Mouse (Mus musculus): Measurements from ENCODE around the gene Pdlim4. TPM values are rescaled to one million over a fixed set of nuclear protein-coding genes. Genes with fewer than 3 reads are reported as not detected.

Pdlim4 gene
- polyA plus RNA-seq, 1 experiment, result 0.10 TPM

DNA sequence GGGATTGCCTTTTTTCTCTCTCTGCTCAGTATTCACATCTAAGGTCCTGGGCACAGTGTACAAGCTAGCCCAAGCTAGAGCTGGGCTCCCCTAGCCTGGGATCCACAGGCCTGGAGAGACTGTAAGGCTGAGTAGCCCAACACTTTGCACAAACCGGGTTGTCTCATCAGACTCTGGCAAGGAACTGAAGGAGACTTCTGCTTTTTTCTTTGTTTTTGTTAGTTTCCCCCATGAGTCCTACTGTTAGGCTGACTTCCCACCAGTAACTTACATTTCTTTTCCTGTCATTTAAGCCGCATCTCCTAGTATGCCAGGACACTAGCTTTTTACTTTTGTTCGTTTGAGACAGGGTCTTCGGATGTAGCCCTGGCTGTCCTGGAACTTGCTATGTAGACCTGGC is 39.8 kb downstream of the Pdlim4 start:
- Histone ChIP-seq H3K4me3 (replicated peaks) (peak overlapping the region; percentile 74), H3K27me3 (ENCODE audit: control insufficient read depth) (no peaks in the 10 kb centered on the region; the same call in 1 of the 2 replicates), H3K4me1 (ENCODE audit: control insufficient read depth) (peaks cover 47% of the 10 kb centered on the region), H3K9me3 (ENCODE audit: control insufficient read depth, low read length) (no peaks in the 10 kb centered on the region; the same call in 1 of the 2 replicates), H3K36me3 (ENCODE audit: control insufficient read depth) (peaks cover 41% of the 10 kb centered on the region)
- TF ChIP-seq TAL1 (IDR thresholded peaks at IDR 0.05; ENCODE audit: low read length) (no peak), GATA1 (IDR thresholded peaks at IDR 0.05; ENCODE audit: low read length) (no peak)

DNA sequence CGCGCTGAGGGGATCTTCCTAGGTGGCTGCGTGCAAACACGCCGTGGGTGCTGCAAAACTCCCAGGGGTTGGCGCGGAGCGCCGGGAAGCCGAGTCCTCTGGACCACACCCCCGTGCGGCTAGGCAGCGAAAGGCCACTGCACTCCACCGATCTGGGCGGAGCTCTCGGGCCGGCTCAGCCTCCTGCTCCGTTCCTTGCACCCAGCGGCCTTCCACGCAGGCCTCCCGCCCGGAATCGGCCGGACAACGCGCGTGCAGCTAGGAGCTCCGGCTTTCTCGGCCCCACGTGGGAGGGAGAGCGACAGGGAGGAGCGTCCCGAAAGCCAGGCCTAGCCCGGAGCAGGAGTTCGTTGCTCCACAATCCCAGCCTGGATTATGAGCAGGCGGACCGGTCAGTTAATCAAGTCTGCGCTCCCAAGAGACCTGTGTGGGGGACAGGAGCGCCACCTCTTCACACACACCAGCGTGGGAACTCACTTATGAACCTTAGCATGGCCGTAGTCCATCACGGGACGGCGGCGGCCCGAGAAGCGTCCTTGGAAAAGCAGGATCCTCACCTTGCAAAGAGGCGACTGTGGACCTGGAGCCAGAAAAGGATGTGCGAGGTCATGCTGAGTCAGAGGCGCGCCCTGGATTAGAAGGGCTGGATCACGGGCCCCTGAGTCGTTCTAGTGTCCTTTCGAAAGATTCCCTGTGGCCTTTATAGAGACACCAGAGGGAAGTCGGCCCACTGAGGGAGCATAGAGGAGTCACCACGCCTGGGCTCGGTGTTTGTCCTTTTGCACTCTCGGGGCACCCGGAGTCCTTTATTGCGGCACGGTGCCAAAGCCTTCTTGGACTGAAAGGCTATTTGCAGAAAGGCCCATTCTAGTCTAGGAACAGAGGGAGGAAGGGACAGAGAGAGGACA is 40.5 kb downstream of the Pdlim4 start, which contains the start of gene Slc22a4:
Gene Slc22a4 (minus strand): TSS at position 47 of the 908 bp plus-strand sequence.
- Histone ChIP-seq H3K27me3 (ENCODE audit: control insufficient read depth) (no peaks in the 10 kb centered on the region; the same call in 1 of the 2 replicates), H3K36me3 (ENCODE audit: control insufficient read depth) (peaks cover 48% of the 10 kb centered on the region), H3K4me3 (replicated peaks) (peak within 1 kb of the TSS; percentile 74), H3K9me3 (ENCODE audit: control insufficient read depth, low read length) (no peaks in the 10 kb centered on the region; the same call in 1 of the 2 replicates), H3K4me1 (ENCODE audit: control insufficient read depth) (peaks cover 54% of the 10 kb centered on the region)
- TF ChIP-seq TAL1 (IDR thresholded peaks at IDR 0.05; ENCODE audit: low read length), result no peak
- TF ChIP-seq GATA1 (IDR thresholded peaks at IDR 0.05; ENCODE audit: low read length), result no peak

DNA sequence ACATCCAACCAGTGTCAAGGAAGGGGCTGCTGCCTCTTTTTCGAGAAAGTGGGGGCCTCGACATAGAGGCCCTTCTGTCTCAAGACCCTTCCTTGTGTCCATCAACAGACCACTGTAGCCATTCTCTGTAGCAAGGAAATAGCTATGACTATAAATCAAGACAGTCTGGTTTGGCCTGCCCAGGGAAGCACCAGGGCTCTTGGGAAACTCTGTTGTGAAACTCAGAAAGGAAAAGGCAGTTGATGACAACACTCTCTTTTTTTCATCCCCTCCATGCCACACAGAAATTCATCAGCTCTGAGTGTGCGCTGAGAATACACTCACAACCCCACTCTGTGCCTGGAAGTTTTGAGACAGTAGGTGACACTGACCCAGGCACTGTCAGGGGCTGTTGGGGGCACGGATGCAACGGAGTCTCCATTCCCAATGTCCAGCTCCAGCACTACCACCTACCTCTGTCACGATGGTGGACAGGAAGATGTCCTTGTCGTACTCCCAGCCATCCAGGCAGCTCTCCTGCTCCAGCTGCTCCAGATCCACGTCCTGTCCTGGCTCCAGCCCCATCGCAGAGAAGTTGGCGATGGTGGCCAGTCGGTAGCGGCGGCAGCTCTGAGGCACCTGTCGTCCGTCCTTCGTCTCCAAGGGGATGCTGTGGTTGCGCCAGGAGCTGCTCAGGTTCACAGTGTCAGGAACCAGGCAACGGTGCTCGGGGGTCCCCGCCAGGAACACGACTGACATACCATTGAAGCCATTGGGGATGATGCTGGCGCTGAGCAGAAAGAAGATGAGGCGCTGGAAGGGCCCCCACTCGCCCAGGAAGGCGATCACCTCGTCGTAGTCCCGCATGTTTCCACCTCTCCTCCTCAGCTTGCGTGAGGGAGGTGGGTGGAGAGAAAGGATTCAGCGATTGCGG is 41.4 kb downstream of the Pdlim4 start:
- Histone ChIP-seq H3K4me1 (ENCODE audit: control insufficient read depth) (peaks cover 64% of the 10 kb centered on the region), H3K36me3 (ENCODE audit: control insufficient read depth) (peaks cover 57% of the 10 kb centered on the region), H3K9me3 (ENCODE audit: control insufficient read depth, low read length) (no peaks in the 10 kb centered on the region; the same call in 1 of the 2 replicates), H3K27me3 (ENCODE audit: control insufficient read depth) (no peaks in the 10 kb centered on the region; the same call in 1 of the 2 replicates), H3K4me3 (replicated peaks) (peak overlapping the region; percentile 74)
- TF ChIP-seq TAL1 (IDR thresholded peaks at IDR 0.05; ENCODE audit: low read length) (no peak), GATA1 (IDR thresholded peaks at IDR 0.05; ENCODE audit: low read length) (no peak)

DNA sequence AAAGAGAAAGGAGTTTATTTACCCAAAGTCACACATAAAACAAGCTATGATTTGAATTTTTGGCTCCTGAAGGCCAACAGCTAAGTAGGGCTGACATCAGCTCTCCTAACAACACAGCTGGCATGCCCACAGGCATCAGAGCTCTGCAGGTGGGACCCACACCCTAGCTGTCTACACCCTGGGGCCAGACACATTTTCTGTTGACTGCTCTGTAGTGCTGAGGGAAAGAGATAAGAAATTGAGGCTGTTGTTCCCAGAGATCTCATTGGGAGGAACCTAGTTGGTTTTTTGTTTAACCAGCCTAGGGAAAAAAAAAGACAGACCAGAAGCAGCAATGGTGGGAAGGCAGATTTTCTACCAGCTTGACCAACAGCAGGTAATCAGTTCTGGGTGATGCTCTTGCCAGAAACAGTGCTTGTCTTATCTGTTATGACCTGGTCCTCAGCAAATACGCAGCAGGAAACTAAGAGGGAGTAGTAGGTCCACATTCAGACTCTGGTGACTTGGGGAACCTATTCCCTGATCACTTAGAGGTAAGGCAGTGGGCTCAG is 42.2 kb downstream of the Pdlim4 start:
- peak overlapping the region; percentile 74 for H3K4me3 ChIP-seq (replicated peaks)
- H3K4me1 ChIP-seq (ENCODE audit: control insufficient read depth), result peaks cover 72% of the 10 kb centered on the region
- TF ChIP-seq TAL1 (IDR thresholded peaks at IDR 0.05; ENCODE audit: low read length), result peak; percentile 93
- TF ChIP-seq GATA1 (IDR thresholded peaks at IDR 0.05; ENCODE audit: low read length), result peak; percentile 97
- peaks cover 65% of the 10 kb centered on the region for H3K36me3 ChIP-seq (ENCODE audit: control insufficient read depth)
- no peaks in the 10 kb centered on the region; the same call in 1 of the 2 replicates for H3K9me3 ChIP-seq (ENCODE audit: control insufficient read depth, low read length)
- H3K27me3 ChIP-seq (ENCODE audit: control insufficient read depth), result no peaks in the 10 kb centered on the region; the same call in 1 of the 2 replicates

DNA sequence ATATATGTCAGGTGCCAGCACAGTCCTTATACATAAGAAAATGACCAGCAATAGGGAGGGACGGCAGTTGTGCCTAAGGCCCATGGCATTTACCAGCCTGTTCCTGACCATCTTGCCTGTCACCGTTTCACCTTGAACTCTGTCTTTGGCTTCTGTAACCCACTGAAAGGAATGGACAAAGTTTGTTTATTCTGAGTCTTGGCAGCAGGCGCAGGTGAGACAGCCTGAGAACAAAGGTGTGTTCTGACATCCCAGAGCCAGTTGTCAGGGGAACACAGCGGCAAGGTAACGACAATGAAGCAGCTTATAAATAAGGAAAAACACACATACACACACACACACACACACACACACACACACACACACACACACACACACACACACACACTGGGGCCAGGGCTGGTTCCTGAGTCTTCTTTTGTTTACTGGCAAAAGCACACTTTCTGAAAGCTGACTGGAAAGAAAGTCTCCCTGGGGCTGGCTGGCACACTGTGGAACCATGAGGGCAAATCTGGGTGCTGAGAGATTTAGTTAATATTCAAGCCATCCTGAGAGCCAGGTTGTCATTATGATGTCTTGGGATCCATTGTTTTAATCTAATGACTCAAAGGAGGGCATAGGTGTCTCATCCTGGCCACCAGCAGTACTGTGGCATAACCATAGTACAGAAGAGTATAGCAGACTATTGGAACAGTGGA is 47.3 kb downstream of the Pdlim4 start:
- Histone ChIP-seq H3K9me3 (ENCODE audit: control insufficient read depth, low read length) (no peaks in the 10 kb centered on the region), H3K4me1 (ENCODE audit: control insufficient read depth) (peaks cover 76% of the 10 kb centered on the region), H3K36me3 (ENCODE audit: control insufficient read depth) (peaks cover 97% of the 10 kb centered on the region), H3K27me3 (ENCODE audit: control insufficient read depth) (no peaks in the 10 kb centered on the region), H3K4me3 (replicated peaks) (peak overlapping the region; percentile 74)
- no peak for TF ChIP-seq TAL1 (IDR thresholded peaks at IDR 0.05; ENCODE audit: low read length)
- no peak for TF ChIP-seq GATA1 (IDR thresholded peaks at IDR 0.05; ENCODE audit: low read length)

DNA sequence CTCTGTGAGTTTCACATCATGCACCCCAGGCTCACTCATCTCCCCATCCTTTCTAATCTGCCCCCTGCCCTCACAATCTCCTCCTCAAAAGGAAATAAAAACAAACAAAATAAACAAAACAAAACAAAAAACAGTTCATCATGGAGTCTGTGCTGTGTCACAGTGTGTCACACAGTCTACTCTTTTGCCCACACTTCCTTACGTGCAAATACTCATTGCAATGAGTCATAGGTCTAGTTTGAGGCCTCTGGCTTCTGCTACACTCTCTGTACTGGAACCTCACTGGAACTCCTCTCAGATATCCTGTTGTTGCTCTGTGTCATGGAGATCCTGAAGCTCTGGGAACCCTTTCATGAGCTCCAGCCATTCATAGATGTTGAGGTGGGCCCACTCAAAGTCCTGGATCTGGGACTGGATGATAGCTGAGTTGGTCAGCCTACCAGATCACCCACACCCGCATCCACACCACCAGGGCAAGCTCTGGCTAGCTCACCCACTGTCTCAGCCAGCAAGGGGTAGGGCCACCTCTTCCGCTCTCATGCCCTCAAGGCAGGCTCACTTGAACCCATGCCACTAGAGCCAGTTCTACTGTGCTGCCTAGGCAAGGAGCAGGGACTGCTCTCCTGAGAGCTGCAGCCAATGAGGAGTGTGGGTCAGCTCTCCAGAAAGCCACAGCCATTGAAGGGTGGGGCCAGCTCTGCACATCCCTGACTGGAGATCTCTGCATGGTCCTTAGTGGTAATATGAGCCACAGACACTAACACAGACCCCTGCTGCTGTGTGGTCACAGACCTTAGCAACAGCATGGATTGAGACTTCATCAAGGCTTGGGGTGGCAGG is 49.7 kb downstream of the Pdlim4 start:
- Histone ChIP-seq H3K4me1 (ENCODE audit: control insufficient read depth) (peaks cover 66% of the 10 kb centered on the region), H3K4me3 (replicated peaks) (peak overlapping the region; percentile 13), H3K27me3 (ENCODE audit: control insufficient read depth) (no peaks in the 10 kb centered on the region), H3K9me3 (ENCODE audit: control insufficient read depth, low read length) (no peaks in the 10 kb centered on the region), H3K36me3 (ENCODE audit: control insufficient read depth) (peaks cover 97% of the 10 kb centered on the region)
- TF ChIP-seq GATA1 (IDR thresholded peaks at IDR 0.05; ENCODE audit: low read length) (no peak), TAL1 (IDR thresholded peaks at IDR 0.05; ENCODE audit: low read length) (no peak)

DNA sequence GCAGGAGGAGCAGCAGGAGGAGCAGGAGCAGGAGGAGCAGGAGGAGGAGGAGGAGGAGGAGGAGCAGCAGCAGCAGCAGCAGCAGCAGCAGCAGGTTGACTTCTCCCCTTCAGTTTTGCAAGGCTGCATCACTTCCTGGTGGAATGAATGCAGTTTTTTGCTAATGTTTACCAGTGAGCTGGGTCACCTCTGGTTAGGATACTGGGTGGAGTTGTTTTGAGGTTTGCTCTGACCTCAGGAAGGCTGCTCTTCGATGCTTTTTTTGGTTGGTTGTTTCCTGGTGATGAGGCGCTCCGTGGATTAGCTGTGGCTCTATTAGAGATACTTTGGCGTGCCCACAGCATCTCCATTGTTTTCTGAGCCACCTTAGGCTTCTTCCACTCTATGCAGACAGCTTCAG is 51.2 kb downstream of the Pdlim4 start:
- TF ChIP-seq GATA1 (IDR thresholded peaks at IDR 0.05; ENCODE audit: low read length), result no peak
- no peak for TF ChIP-seq TAL1 (IDR thresholded peaks at IDR 0.05; ENCODE audit: low read length)
- Histone ChIP-seq H3K9me3 (ENCODE audit: control insufficient read depth, low read length) (no peaks in the 10 kb centered on the region), H3K27me3 (ENCODE audit: control insufficient read depth) (no peaks in the 10 kb centered on the region), H3K36me3 (ENCODE audit: control insufficient read depth) (peaks cover 97% of the 10 kb centered on the region), H3K4me1 (ENCODE audit: control insufficient read depth) (peaks cover 62% of the 10 kb centered on the region), H3K4me3 (replicated peaks) (no peak overlapping the region)
